Mouse (Mus musculus) midbrain, embryonic 11.5 days (tissue): ENCODE measurements around the gene Slc1a2. TPM values are rescaled to one million over a fixed set of nuclear protein-coding genes. Genes with fewer than 3 reads are reported as not detected.

Experiments
- ATAC-seq: fragments of 200-750 bp; cut with Nextera tagmentation; 2 replicates; pipeline ENCODE4 v1.8.0; 2017; ENCODE audit warnings: moderate TSS enrichment, moderate library complexity; ENCODE audit not compliant: low FRiP score
- DNase-seq: peaks from one replicate; pipeline ENCODE4 v3.0.0; 2015; ENCODE audit warnings: low spot score; ENCODE audit errors: missing footprints
- H3K27ac ChIP-seq: fragments of 300-500 bp; sonication (generic); 2 replicates; pipeline ENCODE4 v1.5.1; 2014; ENCODE audit warnings: low read depth, low read length
- H3K27me3 ChIP-seq: fragments of 300-500 bp; sonication (generic); 2 replicates; pipeline ENCODE4 v1.6.1; 2014; ENCODE audit warnings: mild to moderate bottlenecking, low read length, moderate library complexity, mixed read lengths; ENCODE audit not compliant: control insufficient read depth, insufficient read depth
- H3K36me3 ChIP-seq: fragments of 300-500 bp; sonication (generic); 2 replicates; pipeline ENCODE4 v1.6.1; 2014; ENCODE audit warnings: mild to moderate bottlenecking, low read length, moderate library complexity, mixed read lengths; ENCODE audit not compliant: control insufficient read depth, insufficient read depth
- H3K4me1 ChIP-seq: fragments of 300-500 bp; sonication (generic); 2 replicates; pipeline ENCODE4 v1.6.1; 2014; ENCODE audit warnings: low read length; ENCODE audit not compliant: control insufficient read depth, insufficient read depth
- H3K4me2 ChIP-seq: fragments of 300-500 bp; sonication (generic); 2 replicates; pipeline ENCODE4 v1.6.1; 2014; ENCODE audit warnings: mild to moderate bottlenecking, moderate library complexity
- H3K4me3 ChIP-seq: fragments of 300-500 bp; sonication (generic); 2 replicates; pipeline ENCODE4 v1.5.1; 2014; ENCODE audit warnings: low read depth, low read length
- H3K9ac ChIP-seq: fragments of 300-500 bp; sonication (generic); 2 replicates; pipeline ENCODE4 v1.6.1; 2014; ENCODE audit warnings: low read length
- H3K9me3 ChIP-seq: fragments of 300-500 bp; sonication (generic); 2 replicates; pipeline ENCODE4 v1.6.1; 2016; ENCODE audit warnings: low read length; ENCODE audit not compliant: control insufficient read depth
- WGBS: fragments of 180-500 bp; shearing (Covaris S2); extraction: QIAGEN DNeasy Blood & Tissue Kit; methylation state at CpG from one replicate; pipeline ENCODE4 v1.1.7; 2014; 5-methylcytosine and 5-hydroxymethylcytosine counted together
- polyA plus RNA-seq: library from polyadenylated mRNA; unstranded; fragments of >200 nt; fragmentation: Nextera tagmentation; extraction: Ambion mirVana; gene quantifications from 2 replicates; pipeline ENCODE4 v1.2.1, GENCODE M21; 2014

The Slc1a2 gene
- polyA plus RNA-seq, 1 experiment from 2014 or later = 15.7 TPM

DNA sequence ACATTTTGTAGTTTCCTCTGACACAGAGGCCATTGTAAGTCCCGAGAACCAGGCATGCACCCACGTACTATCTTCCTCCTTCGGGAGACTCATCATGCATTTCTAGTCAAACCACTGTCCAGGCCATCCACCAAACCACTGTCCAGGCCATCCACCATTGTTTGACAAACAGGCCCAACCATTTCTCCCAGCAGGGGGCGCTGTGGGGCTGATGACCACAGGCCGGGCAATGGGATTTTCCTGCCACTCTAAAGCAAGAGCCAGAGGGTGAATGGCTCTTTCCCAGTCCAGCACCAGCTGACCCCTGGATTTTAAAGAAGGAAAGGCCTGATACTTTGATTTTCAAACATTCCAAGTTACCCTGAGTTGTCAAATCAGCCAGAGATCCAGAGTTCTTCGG, 16.8 kb downstream of the Slc1a2 start:
- no peaks in the 10 kb centered on the region for H3K4me1 ChIP-seq
- H3K36me3 ChIP-seq = no peaks in the 10 kb centered on the region
- 78% methylated on average over 6 of the region's 6 CpGs for WGBS
- DNase-seq (peak; percentile 97), ATAC-seq (no peak)
- no peak overlapping the region for H3K27ac ChIP-seq
- H3K27me3 ChIP-seq = no peaks in the 10 kb centered on the region
- H3K4me2 ChIP-seq = no peak overlapping the region
- H3K9me3 ChIP-seq = no peaks in the 10 kb centered on the region
- no peak overlapping the region for H3K4me3 ChIP-seq
- H3K9ac ChIP-seq = no peak overlapping the region

- ATAC-seq (no peak), DNase-seq (no peak)
- WGBS = 94% methylated on average over 9 of the region's 9 CpGs
- no peaks in the 10 kb centered on the region for H3K4me1 ChIP-seq
- H3K4me2 ChIP-seq = no peak overlapping the region
- H3K4me3 ChIP-seq = no peak overlapping the region
- no peaks in the 10 kb centered on the region for H3K36me3 ChIP-seq
- H3K9me3 ChIP-seq = no peaks in the 10 kb centered on the region
- no peak overlapping the region for H3K27ac ChIP-seq
- no peaks in the 10 kb centered on the region for H3K27me3 ChIP-seq
- no peak overlapping the region for H3K9ac ChIP-seq
These were observed 18.4 kb downstream of the Slc1a2 start for GRCm38 (mm10) chr2:102676716-102677312.

- H3K4me1 ChIP-seq = no peaks in the 10 kb centered on the region
- 89% methylated on average over 6 of the region's 6 CpGs for whole genome bisulfite sequencing
These were observed 18.9 kb downstream of the Slc1a2 start for GRCm38 (mm10) chr2:102677400-102677799.

DNA sequence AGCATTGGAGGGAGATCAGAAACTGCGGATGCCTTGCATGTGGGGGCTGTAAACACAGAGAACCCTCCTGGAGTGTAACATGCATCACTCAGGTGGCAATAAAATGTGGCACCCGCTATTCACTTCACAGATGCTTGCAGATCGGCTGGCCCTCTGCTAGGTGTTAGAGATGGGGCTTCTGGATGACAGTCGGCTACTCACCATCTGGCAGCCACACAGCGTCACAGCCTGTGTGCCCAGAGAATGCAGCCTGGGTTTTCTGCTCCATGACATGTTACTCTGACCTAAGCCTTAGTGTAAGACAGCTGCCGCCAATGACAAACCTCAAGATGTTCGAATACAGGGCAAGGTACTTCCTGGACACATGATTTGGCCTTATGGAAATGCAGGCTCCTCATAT, 22.9 kb downstream of the Slc1a2 start:
- no peak for DNase-seq
- Histone ChIP-seq H3K9me3 (no peaks in the 10 kb centered on the region), H3K9ac (no peak overlapping the region), H3K4me1 (peaks cover 5% of the 10 kb centered on the region), H3K4me2 (no peak overlapping the region), H3K27ac (no peak overlapping the region), H3K27me3 (no peaks in the 10 kb centered on the region), H3K36me3 (no peaks in the 10 kb centered on the region), H3K4me3 (no peak overlapping the region)
- no peak for ATAC-seq
- 79% methylated on average over 7 of the region's 7 CpGs for whole genome bisulfite sequencing

More at GRCm38 (mm10) chr2:102677400-102677799, 18.9 kb downstream of the Slc1a2 start:
- no peak for ATAC-seq
- H3K4me3 ChIP-seq = no peak overlapping the region
- no peaks in the 10 kb centered on the region for H3K36me3 ChIP-seq
- no peak overlapping the region for H3K9ac ChIP-seq
- H3K4me2 ChIP-seq = no peak overlapping the region
- H3K9me3 ChIP-seq = no peaks in the 10 kb centered on the region
- H3K27ac ChIP-seq = no peak overlapping the region
- H3K27me3 ChIP-seq = no peaks in the 10 kb centered on the region
- no peak for DNase-seq

- no peak for ATAC-seq
- no peak for DNase-seq
These were observed 23.7 kb downstream of the Slc1a2 start for GRCm38 (mm10) chr2:102682168-102682567.

DNA sequence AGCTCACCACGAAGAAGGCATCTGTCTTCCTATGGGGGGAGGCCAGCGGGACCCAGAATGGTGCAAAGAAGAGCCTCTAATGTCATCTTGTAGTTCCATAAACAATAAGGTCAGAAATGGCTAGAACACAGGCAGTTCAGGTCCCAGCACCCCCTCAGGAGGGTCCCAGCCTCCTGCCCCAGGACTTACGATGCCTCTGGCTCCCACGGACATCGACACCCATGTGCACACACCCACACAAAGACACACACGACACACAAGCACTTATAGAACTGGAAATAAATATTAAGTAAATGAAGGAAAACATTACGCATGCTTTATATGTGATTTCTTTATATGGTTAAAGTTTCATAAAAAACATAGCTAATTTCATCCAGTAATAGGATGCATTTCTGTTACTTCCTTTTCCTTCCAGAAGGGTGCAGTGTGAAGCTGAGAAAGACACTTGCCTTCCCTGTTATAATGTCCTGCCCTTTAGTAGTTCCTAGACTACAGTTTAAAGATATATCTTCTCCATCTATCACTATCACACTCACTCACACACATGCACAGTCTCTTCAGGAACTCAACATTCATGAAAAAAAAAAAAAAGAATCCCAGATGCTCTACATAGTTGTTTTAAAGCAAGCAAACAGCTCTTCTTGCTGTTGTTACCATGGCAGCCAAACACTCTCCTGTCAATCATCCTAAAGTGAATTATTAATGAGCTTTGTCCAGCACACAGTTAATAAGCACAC, 27.1 kb downstream of the Slc1a2 start:
- Histone ChIP-seq H3K4me2 (no peak overlapping the region), H3K9me3 (no peaks in the 10 kb centered on the region), H3K4me1 (peaks cover 12% of the 10 kb centered on the region), H3K27ac (peak overlapping the region; percentile 63), H3K9ac (no peak overlapping the region), H3K27me3 (no peaks in the 10 kb centered on the region), H3K4me3 (no peak overlapping the region), H3K36me3 (no peaks in the 10 kb centered on the region)
- no peak for DNase-seq
- peak; percentile 72 for ATAC-seq
- 88% methylated on average over 7 of the region's 7 CpGs for WGBS

More at GRCm38 (mm10) chr2:102682168-102682567, 23.7 kb downstream of the Slc1a2 start:
- H3K9ac ChIP-seq = no peak overlapping the region
- no peaks in the 10 kb centered on the region for H3K36me3 ChIP-seq
- no peak overlapping the region for H3K4me3 ChIP-seq
- peaks cover 5% of the 10 kb centered on the region for H3K4me1 ChIP-seq
- H3K27ac ChIP-seq = no peak overlapping the region
- WGBS = 46% methylated on average over 5 of the region's 5 CpGs
- no peaks in the 10 kb centered on the region for H3K9me3 ChIP-seq
- no peaks in the 10 kb centered on the region for H3K27me3 ChIP-seq
- no peak overlapping the region for H3K4me2 ChIP-seq

DNA sequence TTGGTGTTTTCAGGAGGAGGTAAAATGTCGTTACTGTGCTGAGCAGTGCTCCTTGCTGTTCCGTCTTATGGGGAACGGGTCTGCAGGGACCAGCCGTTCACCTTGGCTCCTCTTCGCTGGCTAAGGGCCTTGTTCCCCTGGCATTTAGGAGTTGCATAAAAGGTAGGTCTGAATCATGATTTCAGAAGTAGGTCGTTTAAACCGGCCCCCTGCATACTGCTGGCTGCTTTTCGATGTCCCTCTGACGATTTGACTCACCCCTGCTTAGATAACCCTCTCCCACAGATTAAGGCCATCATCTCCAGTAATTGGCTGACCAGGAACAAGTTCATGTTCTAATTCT, 27.6 kb downstream of the Slc1a2 start:
- Histone ChIP-seq H3K9ac (no peak overlapping the region), H3K4me2 (no peak overlapping the region), H3K4me3 (no peak overlapping the region), H3K9me3 (no peaks in the 10 kb centered on the region), H3K27ac (peak overlapping the region; percentile 63), H3K27me3 (no peaks in the 10 kb centered on the region), H3K4me1 (peaks cover 12% of the 10 kb centered on the region), H3K36me3 (no peaks in the 10 kb centered on the region)
- WGBS = 71% methylated on average over 9 of the region's 9 CpGs
- DNase-seq (no peak), ATAC-seq (no peak; the same call in 1 of the 2 replicates)

- WGBS = 67% methylated on average over 7 of the region's 7 CpGs
- H3K36me3 ChIP-seq = no peaks in the 10 kb centered on the region
These were observed 35.1 kb downstream of the Slc1a2 start for GRCm38 (mm10) chr2:102693556-102693955.

DNA sequence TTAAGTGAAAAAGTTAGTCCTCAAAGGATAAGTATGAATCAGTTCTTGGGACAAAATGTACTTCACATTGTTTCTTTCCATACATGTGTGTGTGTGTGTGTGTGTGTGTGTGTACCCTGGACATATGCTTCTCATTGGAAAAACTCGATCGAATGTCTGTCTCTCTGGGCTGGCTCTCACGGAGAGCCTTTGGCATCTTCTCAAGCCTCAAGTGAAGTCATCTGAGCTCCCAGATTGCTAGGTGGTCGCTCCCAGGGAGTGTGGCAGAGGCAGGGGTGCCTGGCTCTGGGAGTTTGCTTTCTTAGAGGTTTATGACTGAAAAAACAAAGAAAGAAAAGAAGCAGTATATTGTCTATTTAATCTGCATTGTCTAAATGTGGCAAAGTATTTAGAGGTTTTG, 36.3 kb downstream of the Slc1a2 start:
- Histone ChIP-seq H3K9me3 (no peaks in the 10 kb centered on the region), H3K27me3 (no peaks in the 10 kb centered on the region), H3K4me1 (no peaks in the 10 kb centered on the region), H3K9ac (no peak overlapping the region), H3K4me3 (no peak overlapping the region), H3K4me2 (no peak overlapping the region), H3K27ac (no peak overlapping the region), H3K36me3 (no peaks in the 10 kb centered on the region)
- WGBS = 78% methylated on average over 4 of the region's 4 CpGs
- ATAC-seq = no peak
- no peak for DNase-seq

More at GRCm38 (mm10) chr2:102693556-102693955, 35.1 kb downstream of the Slc1a2 start:
- Histone ChIP-seq H3K4me3 (no peak overlapping the region), H3K4me1 (peaks cover 2% of the 10 kb centered on the region; the same call in 1 of the 2 replicates), H3K27ac (no peak overlapping the region), H3K4me2 (no peak overlapping the region), H3K9me3 (no peaks in the 10 kb centered on the region), H3K27me3 (no peaks in the 10 kb centered on the region), H3K9ac (no peak overlapping the region)
- no peak for ATAC-seq
- DNase-seq = no peak
